Mouse (Mus musculus) heart, adult 2 months (tissue): ENCODE data around the gene Uox.

Experiments used
- CTCF ChIP-seq: fragments of 200-600 bp; IDR thresholded peaks from 2 replicates; pipeline ENCODE4 v1.8.1; 2022; ENCODE audit warnings: antibody characterized with exemption, mild to moderate bottlenecking, moderate library complexity
- EP300 ChIP-seq: fragments of 200-500 bp; IDR thresholded peaks from 2 replicates; pipeline ENCODE4 v1.6.1; 2011; ENCODE audit warnings: low read depth, low read length, control low read depth; ENCODE audit not compliant: insufficient read depth
- POLR2A ChIP-seq: fragments of 200-500 bp; IDR thresholded peaks from 2 replicates; pipeline ENCODE4 v1.6.1; 2011; ENCODE audit warnings: mild to moderate bottlenecking, low read depth, low read length, control low read depth; ENCODE audit not compliant: insufficient read depth

GRCm38 (mm10) chr3:146554816-146555215 is 15.4 kb upstream of the Uox start:
- TF ChIP-seq POLR2A, result no peak
- TF ChIP-seq CTCF, result no peak
- TF ChIP-seq EP300, result no peak
